Mouse (Mus musculus) forebrain, embryonic 13.5 days (tissue): ENCODE results near the gene Pnpla6. TPM values are rescaled to one million over a fixed set of nuclear protein-coding genes. Genes with fewer than 3 reads are reported as not detected.
"Not testable (repeated sequence)": the region's sequence is repeated elsewhere in the genome, so short reads cannot be mapped to it uniquely, and the experiment has no call there.

ENCODE experiments used
- ATAC-seq: fragments of 200-750 bp; cut with Nextera tagmentation; 2 replicates; pipeline ENCODE4 v1.8.0; 2017
- H3K27ac ChIP-seq: fragments of 300-500 bp; sonication (generic); 2 replicates; pipeline ENCODE4 v1.5.1; 2015; ENCODE audit warnings: inconsistent platforms, mild to moderate bottlenecking, moderate library complexity
- H3K27me3 ChIP-seq: fragments of 300-500 bp; sonication (generic); 2 replicates; pipeline ENCODE4 v1.6.1; 2015; ENCODE audit warnings: mild to moderate bottlenecking, inconsistent platforms
- H3K36me3 ChIP-seq: fragments of 300-500 bp; sonication (generic); 2 replicates; pipeline ENCODE4 v1.6.1; 2015; ENCODE audit warnings: mild to moderate bottlenecking, inconsistent platforms; ENCODE audit not compliant: poor library complexity, severe bottlenecking
- H3K4me1 ChIP-seq: fragments of 300-500 bp; sonication (generic); 2 replicates; pipeline ENCODE4 v1.6.1; 2015; ENCODE audit warnings: inconsistent platforms
- H3K4me2 ChIP-seq: fragments of 300-500 bp; sonication (generic); 2 replicates; pipeline ENCODE4 v1.6.1; 2015; ENCODE audit warnings: inconsistent platforms, mild to moderate bottlenecking, moderate library complexity
- H3K4me3 ChIP-seq: fragments of 300-500 bp; sonication (generic); 2 replicates; pipeline ENCODE4 v1.5.1; 2015; ENCODE audit warnings: mild to moderate bottlenecking, inconsistent platforms
- H3K9ac ChIP-seq: fragments of 300-500 bp; sonication (generic); 2 replicates; pipeline ENCODE4 v1.6.1; 2015; ENCODE audit warnings: mild to moderate bottlenecking, inconsistent platforms
- H3K9me3 ChIP-seq: fragments of 300-500 bp; sonication (generic); replicated peaks from 2 replicates; pipeline ENCODE4 v1.6.1; 2016; ENCODE audit warnings: inconsistent platforms
- WGBS: fragments of 180-500 bp; shearing (Covaris S2); methylation state at CpG from one replicate; pipeline ENCODE4 v1.1.7; 2015; 5-methylcytosine and 5-hydroxymethylcytosine counted together
- polyA plus RNA-seq: library from polyadenylated mRNA; unstranded; fragments of >200 nt; fragmentation: Nextera tagmentation; extraction: Ambion mirVana; gene quantifications from 2 replicates; pipeline ENCODE4 v1.2.1, GENCODE M21; 2015

Pnpla6 gene
- polyA plus RNA-seq, 1 experiment from 2014 or later: 20.3 TPM

- no peak overlapping the region for H3K4me3 ChIP-seq
Observed at GRCm38 (mm10) chr8:3552240-3552639, 37.1 kb downstream of the Pnpla6 start.

DNA sequence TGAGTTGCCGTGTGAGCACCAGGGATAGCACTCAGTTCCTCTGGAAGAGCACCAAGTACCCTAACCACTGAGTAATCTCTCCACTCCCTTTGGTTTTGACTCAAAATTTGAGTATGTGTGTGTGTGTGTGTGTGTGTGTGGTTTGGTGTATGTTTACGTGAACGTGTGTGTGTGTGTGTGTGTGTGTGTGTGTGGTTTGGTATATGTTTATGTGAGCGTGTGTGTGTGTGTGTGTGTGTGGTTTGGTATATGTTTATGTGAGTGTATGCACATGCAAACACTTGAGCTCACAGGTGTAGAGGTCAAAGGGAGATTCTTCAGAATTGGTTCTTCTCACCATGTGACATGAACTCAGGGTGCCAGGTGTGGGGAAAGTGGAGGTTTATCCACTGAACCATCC lies 40.9 kb downstream of the Pnpla6 start:
- no peaks in the 10 kb centered on the region for H3K36me3 ChIP-seq
- no peak overlapping the region for H3K4me2 ChIP-seq
- H3K4me3 ChIP-seq: no peak overlapping the region
- 64% methylated on average over 4 of the region's 4 CpGs for WGBS
- ATAC-seq: peak; percentile 85
- H3K4me1 ChIP-seq: no peaks in the 10 kb centered on the region
- H3K9me3 ChIP-seq: no peaks in the 10 kb centered on the region
- H3K27me3 ChIP-seq: no peaks in the 10 kb centered on the region
- no peak overlapping the region for H3K9ac ChIP-seq
- H3K27ac ChIP-seq: no peak overlapping the region

More at GRCm38 (mm10) chr8:3552240-3552639, 37.1 kb downstream of the Pnpla6 start:
- Histone ChIP-seq H3K27ac (no peak overlapping the region), H3K27me3 (no peaks in the 10 kb centered on the region), H3K4me2 (no peak overlapping the region), H3K36me3 (no peaks in the 10 kb centered on the region), H3K4me1 (no peaks in the 10 kb centered on the region), H3K9ac (no peak overlapping the region), H3K9me3 (no peaks in the 10 kb centered on the region)
- no peak for ATAC-seq
- WGBS: 86% methylated on average over 1 of the region's 1 CpGs

DNA sequence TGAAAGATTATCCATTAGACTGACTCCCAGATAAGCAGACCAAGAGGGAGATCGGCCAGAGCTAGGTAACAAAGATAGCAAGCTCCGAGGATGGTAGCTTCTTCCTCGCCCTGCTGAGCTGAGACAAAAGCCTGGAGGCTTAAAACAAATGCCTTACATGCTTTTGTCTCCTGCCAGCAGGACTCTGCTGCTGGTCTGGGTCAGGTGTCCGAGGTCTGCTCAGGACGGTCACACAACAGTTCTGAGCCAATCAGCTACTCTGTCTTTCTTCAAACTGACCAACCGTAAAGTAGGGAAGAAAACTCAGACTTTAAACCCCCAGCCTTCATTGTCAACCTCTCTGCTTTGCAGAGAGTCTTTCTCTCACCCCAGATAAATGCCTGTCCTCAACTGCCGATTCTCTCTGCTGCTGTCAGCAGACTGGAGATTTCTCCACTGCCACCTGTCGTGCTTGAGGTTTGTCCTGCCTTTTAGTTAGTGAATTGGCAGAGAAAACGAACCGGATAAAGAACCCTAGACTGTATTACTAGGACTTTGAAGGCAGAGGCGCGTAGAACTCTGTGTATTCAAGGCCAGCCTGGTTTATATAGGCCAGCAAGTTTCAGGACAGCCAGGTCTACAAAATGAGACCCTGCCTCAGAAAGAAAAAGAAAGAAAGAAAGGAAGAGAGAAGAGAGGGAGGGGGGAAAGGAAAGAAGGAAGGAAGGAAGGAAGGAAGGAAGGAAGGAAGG lies 52.6 kb downstream of the Pnpla6 start, which contains the start of gene C330021F23Rik:
Gene C330021F23Rik, plus strand, starts transcription at position 350 of the 731 bp plus-strand sequence.
- H3K4me1 ChIP-seq: peaks cover 15% of the 10 kb centered on the region
- WGBS: under 1% methylated on average over 12 of the region's 12 CpGs
- peak within 1 kb of the TSS; percentile 14 for H3K4me3 ChIP-seq
- H3K9ac ChIP-seq: peak within 1 kb of the TSS; percentile 39
- no peaks in the 10 kb centered on the region for H3K36me3 ChIP-seq
- H3K9me3 ChIP-seq: no peaks in the 10 kb centered on the region
- H3K27ac ChIP-seq: no peak within 1 kb of the TSS
- peak within 1 kb of the TSS; percentile 51 for H3K4me2 ChIP-seq
- ATAC-seq: no peak; the same call in 1 of the 2 replicates
- no peaks in the 10 kb centered on the region for H3K27me3 ChIP-seq

GRCm38 (mm10) chr8:3568378-3568777 lies 53.2 kb downstream of the Pnpla6 start:
- H3K4me1 ChIP-seq: peaks cover 15% of the 10 kb centered on the region
- peak overlapping the region; percentile 51 for H3K4me2 ChIP-seq
- H3K9me3 ChIP-seq: no peaks in the 10 kb centered on the region
- H3K27ac ChIP-seq: no peak overlapping the region
- no peak for ATAC-seq
- H3K36me3 ChIP-seq: no peaks in the 10 kb centered on the region
- H3K4me3 ChIP-seq: peak overlapping the region; percentile 14
- H3K9ac ChIP-seq: peak overlapping the region; percentile 31; the same call in 1 of the 2 replicates
- WGBS: 6% methylated on average over 7 of the region's 7 CpGs
- H3K27me3 ChIP-seq: no peaks in the 10 kb centered on the region

- Histone ChIP-seq H3K27me3 (no peaks in the 10 kb centered on the region), H3K4me1 (peaks cover 15% of the 10 kb centered on the region), H3K36me3 (no peaks in the 10 kb centered on the region), H3K4me3 (no peak overlapping the region), H3K4me2 (no peak overlapping the region), H3K9me3 (no peaks in the 10 kb centered on the region), H3K27ac (no peak overlapping the region), H3K9ac (no peak overlapping the region)
- no peak for ATAC-seq
- 95% methylated on average over 5 of the region's 5 CpGs for WGBS
Observed at GRCm38 (mm10) chr8:3569784-3570183, 54.6 kb downstream of the Pnpla6 start.

GRCm38 (mm10) chr8:3574546-3574945 lies 59.4 kb downstream of the Pnpla6 start:
- H3K9me3 ChIP-seq: no peaks in the 10 kb centered on the region
- H3K4me1 ChIP-seq: no peaks in the 10 kb centered on the region
- no peak overlapping the region for H3K4me2 ChIP-seq
- no peaks in the 10 kb centered on the region for H3K27me3 ChIP-seq
- no peak for ATAC-seq
- WGBS: 92% methylated on average over 3 of the region's 3 CpGs
- no peak overlapping the region for H3K4me3 ChIP-seq
- no peak overlapping the region for H3K27ac ChIP-seq
- no peaks in the 10 kb centered on the region for H3K36me3 ChIP-seq
- H3K9ac ChIP-seq: no peak overlapping the region

DNA sequence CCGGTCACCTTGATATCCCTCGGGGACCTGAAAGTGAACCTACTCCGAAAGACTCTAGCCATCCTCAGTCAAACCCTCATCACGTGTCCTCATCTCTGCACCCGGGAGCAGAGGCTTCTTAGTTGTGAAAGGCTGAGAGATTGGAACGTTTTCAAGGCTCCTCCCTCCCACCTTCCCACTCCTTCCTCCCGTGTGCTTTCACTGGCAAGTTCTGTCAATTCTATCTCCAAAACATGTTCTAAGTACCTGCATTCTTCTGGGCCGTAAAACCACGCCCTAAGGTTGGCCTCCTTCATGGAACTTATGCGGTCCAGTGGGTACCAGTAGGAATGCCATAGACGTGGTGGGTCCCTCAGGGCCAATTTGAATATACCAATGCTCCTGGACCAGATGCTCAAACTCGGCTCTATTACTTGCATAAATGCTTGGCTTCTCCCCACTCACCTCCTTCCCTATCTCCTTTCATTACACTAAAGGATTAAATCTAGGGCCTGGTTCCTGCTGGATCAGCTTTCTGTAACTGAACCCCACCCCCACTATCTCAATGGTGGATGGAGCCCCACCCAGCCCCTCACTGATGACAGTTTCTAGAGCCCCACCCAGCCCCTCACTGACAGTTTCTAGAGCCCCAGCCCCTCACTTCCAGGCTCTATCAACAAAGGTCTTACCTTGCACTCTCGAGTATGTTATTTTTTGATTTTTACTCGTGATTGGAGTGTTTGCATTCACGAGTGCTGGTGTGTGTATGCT lies 61.2 kb downstream of the Pnpla6 start:
- no peak overlapping the region for H3K4me3 ChIP-seq
- WGBS: 81% methylated on average over 15 of the region's 15 CpGs

GRCm38 (mm10) chr8:3579390-3580364 lies 64.5 kb downstream of the Pnpla6 start:
- H3K4me2 ChIP-seq: no peak overlapping the region
- no peak overlapping the region for H3K4me3 ChIP-seq
- no peak overlapping the region for H3K27ac ChIP-seq
- H3K9ac ChIP-seq: no peak overlapping the region
- H3K9me3 ChIP-seq: no peaks in the 10 kb centered on the region
- H3K4me1 ChIP-seq: no peaks in the 10 kb centered on the region
- H3K27me3 ChIP-seq: no peaks in the 10 kb centered on the region
- WGBS: 80% methylated on average over 9 of the region's 9 CpGs
- no peaks in the 10 kb centered on the region for H3K36me3 ChIP-seq
- no peak for ATAC-seq

More for the DNA sequence above, 61.2 kb downstream of the Pnpla6 start:
- Histone ChIP-seq H3K36me3 (no peaks in the 10 kb centered on the region), H3K4me2 (no peak overlapping the region), H3K9ac (no peak overlapping the region), H3K4me1 (no peaks in the 10 kb centered on the region), H3K27ac (no peak overlapping the region), H3K9me3 (no peaks in the 10 kb centered on the region), H3K27me3 (no peaks in the 10 kb centered on the region)
- ATAC-seq: no peak

- not testable (repeated sequence) for H3K4me2 ChIP-seq, H3K4me3 ChIP-seq, H3K27me3 ChIP-seq, H3K27ac ChIP-seq, H3K9me3 ChIP-seq, H3K36me3 ChIP-seq, ATAC-seq, H3K4me1 ChIP-seq, H3K9ac ChIP-seq
- 91% methylated on average over 3 of the region's 3 CpGs for WGBS
Observed at GRCm38 (mm10) chr8:3581961-3582360, 66.8 kb downstream of the Pnpla6 start.

GRCm38 (mm10) chr8:3586452-3586851 lies 71.3 kb downstream of the Pnpla6 start:
- no peak overlapping the region for H3K4me2 ChIP-seq
- WGBS: 93% methylated on average over 2 of the region's 2 CpGs
- H3K4me3 ChIP-seq: no peak overlapping the region
- H3K36me3 ChIP-seq: no peaks in the 10 kb centered on the region
- no peaks in the 10 kb centered on the region; the same call in 1 of the 2 replicates for H3K4me1 ChIP-seq
- H3K27ac ChIP-seq: no peak overlapping the region
- no peaks in the 10 kb centered on the region for H3K9me3 ChIP-seq
- H3K9ac ChIP-seq: no peak overlapping the region
- H3K27me3 ChIP-seq: peaks cover 3% of the 10 kb centered on the region; the same call in 1 of the 2 replicates
- ATAC-seq: no peak

GRCm38 (mm10) chr8:3586993-3587390 lies 71.8 kb downstream of the Pnpla6 start, which contains the start of gene Camsap3:
Gene Camsap3 (plus strand): TSS chr8:3587293.
- Histone ChIP-seq H3K9ac (peak within 1 kb of the TSS; percentile 88), H3K9me3 (no peaks in the 10 kb centered on the region), H3K27me3 (peaks cover 3% of the 10 kb centered on the region; the same call in 1 of the 2 replicates), H3K4me2 (peak within 1 kb of the TSS; percentile 87), H3K4me3 (peak within 1 kb of the TSS; percentile 83), H3K27ac (peak within 1 kb of the TSS; percentile 81), H3K36me3 (no peaks in the 10 kb centered on the region), H3K4me1 (no peaks in the 10 kb centered on the region; the same call in 1 of the 2 replicates)
- 4% methylated on average over 7 of the region's 7 CpGs for WGBS
- ATAC-seq: no peak
